Mouse (Mus musculus): ENCODE data around the gene Rad23b. TPM values are rescaled to one million over a fixed set of nuclear protein-coding genes. Genes with fewer than 3 reads are reported as not detected.

The Rad23b gene
- polyA plus RNA-seq, 1 experiment from 2014 or later = 65.0 TPM

DNA sequence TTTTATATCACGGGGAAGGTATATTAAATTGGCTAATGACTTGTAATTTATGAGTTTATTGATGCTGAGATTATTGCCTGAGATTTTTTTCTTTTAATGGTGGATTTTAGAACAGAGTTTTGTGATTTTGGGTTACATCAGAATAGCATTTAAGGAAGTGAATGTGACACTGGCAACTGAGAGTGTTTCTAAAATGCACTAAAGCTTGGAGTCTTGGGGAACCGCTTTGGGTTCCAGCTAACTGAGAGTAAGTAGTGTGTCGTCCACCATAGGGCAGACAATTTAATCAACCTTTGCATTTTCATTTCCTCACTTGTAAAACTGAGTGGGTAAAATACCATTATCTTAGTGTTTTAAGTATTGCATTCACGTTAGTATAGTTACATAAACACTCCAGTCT lies 14.0 kb downstream of the Rad23b start:
- no peak for ATAC-seq
- Histone ChIP-seq H3K4me3 (no peak overlapping the region), H3K27ac (no peak overlapping the region), H3K4me1 (no peaks in the 10 kb centered on the region), H3K4me2 (no peak overlapping the region), H3K9me3 (replicated peaks) (no peaks in the 10 kb centered on the region), H3K27me3 (replicated peaks) (no peaks in the 10 kb centered on the region), H3K36me3 (peaks cover 45% of the 10 kb centered on the region), H3K9ac (no peak overlapping the region)
- 91% methylated on average over 4 of the region's 4 CpGs for WGBS (ENCODE audit: insufficient replicate concordance)

DNA sequence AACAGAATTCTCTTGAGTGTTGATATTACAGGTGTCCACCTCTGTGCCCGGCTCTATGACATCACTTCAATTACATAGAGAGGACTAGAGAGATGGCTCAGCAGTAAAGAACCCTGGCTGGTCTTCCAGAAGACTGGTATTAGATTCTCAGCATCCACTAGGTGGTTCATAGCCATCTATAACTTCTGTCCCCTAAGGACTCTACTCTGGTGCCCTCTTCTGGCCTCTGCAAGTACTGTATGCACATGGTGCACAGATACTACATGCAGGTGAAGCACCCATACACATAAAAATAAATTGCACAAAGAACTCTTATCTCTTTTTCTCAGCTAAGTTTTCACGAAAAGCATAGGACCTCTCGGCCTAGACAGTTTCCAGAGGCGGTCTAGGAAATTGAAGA lies 14.5 kb downstream of the Rad23b start:
- Histone ChIP-seq H3K9me3 (replicated peaks) (no peaks in the 10 kb centered on the region), H3K4me1 (no peaks in the 10 kb centered on the region), H3K4me3 (no peak overlapping the region), H3K4me2 (no peak overlapping the region), H3K9ac (no peak overlapping the region), H3K27ac (no peak overlapping the region), H3K36me3 (peaks cover 44% of the 10 kb centered on the region), H3K27me3 (replicated peaks) (no peaks in the 10 kb centered on the region)
- ATAC-seq = peak; percentile 55; the same call in 1 of the 2 replicates
- WGBS (ENCODE audit: insufficient replicate concordance) = 77% methylated on average over 4 of the region's 4 CpGs

DNA sequence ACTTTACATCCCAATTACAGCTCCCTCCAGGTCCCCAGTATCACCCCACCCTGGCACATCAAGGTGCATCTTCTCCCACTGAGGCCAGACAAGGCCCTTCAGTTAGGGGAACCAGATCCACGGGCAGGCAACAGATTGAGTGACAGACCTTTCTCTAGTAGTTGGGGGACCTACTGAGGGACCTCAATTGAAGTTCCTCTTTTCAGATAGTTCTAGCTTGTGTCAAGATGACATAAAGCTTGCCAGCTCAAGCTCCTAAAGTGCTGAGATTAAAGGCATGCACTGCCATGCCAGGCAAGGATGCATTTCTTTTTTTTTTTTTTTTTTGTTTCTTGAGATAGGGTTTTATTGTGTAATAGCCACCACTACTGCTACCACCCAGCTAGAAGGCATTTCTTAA lies 16.2 kb downstream of the Rad23b start:
- WGBS (ENCODE audit: insufficient replicate concordance) = 35% methylated on average over 1 of the region's 1 CpGs
- no peak overlapping the region for H3K27ac ChIP-seq
- no peaks in the 10 kb centered on the region for H3K27me3 ChIP-seq (replicated peaks)
- H3K4me2 ChIP-seq = no peak overlapping the region
- no peak overlapping the region for H3K4me3 ChIP-seq
- H3K9ac ChIP-seq = no peak overlapping the region
- no peaks in the 10 kb centered on the region for H3K9me3 ChIP-seq (replicated peaks)
- ATAC-seq = no peak
- peaks cover 47% of the 10 kb centered on the region for H3K36me3 ChIP-seq
- H3K4me1 ChIP-seq = no peaks in the 10 kb centered on the region

DNA sequence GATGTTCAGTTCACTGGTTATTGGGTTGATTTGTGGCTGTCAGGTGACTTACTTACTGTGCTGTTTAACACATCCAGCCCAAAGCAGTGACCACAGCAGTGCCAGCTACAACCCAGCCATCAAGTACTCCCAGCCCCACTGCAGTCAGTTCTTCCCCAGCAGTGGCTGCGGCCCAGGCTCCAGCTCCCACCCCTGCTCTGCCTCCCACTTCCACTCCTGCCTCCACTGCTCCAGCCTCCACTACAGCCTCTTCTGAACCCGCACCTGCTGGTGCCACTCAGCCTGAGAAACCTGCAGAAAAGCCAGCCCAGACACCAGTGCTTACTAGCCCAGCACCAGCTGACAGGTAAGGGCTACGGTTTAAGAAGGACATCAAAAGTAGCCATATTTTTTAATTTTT lies 20.3 kb downstream of the Rad23b start:
- H3K27me3 ChIP-seq (replicated peaks) = no peaks in the 10 kb centered on the region
- H3K27ac ChIP-seq = no peak overlapping the region
- 92% methylated on average over 3 of the region's 3 CpGs for WGBS (ENCODE audit: insufficient replicate concordance)

DNA sequence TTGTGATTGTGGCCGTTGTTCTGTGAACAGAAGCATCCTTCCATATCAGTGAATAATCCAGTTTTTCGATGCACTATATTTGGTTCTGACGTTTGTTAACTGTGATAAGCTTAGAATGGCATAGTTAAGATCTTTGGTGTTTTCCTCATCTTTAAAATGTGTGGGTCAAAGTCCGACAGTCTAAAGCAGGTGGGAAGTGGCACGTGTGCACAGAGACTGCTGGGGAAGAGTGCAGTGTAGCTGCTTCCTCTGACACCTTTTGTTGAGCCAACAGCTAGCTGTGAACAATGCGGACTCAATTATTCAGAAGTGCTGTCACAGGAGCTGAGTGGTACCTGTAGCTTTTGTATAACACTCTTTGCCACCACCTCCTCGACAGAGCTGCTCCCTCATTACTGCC lies 21.5 kb downstream of the Rad23b start:
- Histone ChIP-seq H3K27me3 (replicated peaks) (no peaks in the 10 kb centered on the region), H3K4me3 (no peak overlapping the region), H3K4me1 (no peaks in the 10 kb centered on the region), H3K9me3 (replicated peaks) (no peaks in the 10 kb centered on the region), H3K27ac (no peak overlapping the region), H3K9ac (no peak overlapping the region), H3K36me3 (peaks cover 74% of the 10 kb centered on the region), H3K4me2 (no peak overlapping the region)
- 75% methylated on average over 7 of the region's 7 CpGs for WGBS (ENCODE audit: insufficient replicate concordance)
- ATAC-seq = no peak

More for the DNA sequence above, 20.3 kb downstream of the Rad23b start:
- Histone ChIP-seq H3K9me3 (replicated peaks) (no peaks in the 10 kb centered on the region), H3K4me1 (no peaks in the 10 kb centered on the region), H3K4me2 (no peak overlapping the region), H3K36me3 (peaks cover 70% of the 10 kb centered on the region), H3K9ac (no peak overlapping the region), H3K4me3 (no peak overlapping the region)
- ATAC-seq = no peak

DNA sequence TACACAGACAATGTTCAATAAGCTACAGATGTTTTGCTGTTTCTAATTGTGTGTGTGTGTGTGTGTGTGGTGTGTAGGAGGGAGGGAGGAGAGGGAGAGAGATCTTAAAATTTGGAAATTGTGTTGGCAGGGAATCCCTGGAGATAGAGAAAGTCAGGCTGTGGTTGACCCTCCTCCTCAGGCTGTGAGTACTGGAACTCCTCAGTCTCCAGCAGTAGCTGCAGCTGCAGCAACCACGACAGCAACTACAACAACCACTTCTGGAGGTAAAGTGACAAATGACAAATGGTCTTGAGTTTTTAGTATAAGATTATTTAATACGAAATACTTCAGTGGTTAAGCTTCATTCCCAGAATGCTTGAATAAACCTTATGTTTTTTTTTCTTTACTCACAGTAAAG lies 32.5 kb downstream of the Rad23b start:
- Histone ChIP-seq H3K36me3 (peaks cover 98% of the 10 kb centered on the region), H3K27ac (no peak overlapping the region), H3K27me3 (replicated peaks) (no peaks in the 10 kb centered on the region), H3K4me2 (no peak overlapping the region), H3K9ac (no peak overlapping the region), H3K4me3 (no peak overlapping the region), H3K4me1 (no peaks in the 10 kb centered on the region), H3K9me3 (replicated peaks) (no peaks in the 10 kb centered on the region)
- no peak for ATAC-seq
- WGBS (ENCODE audit: insufficient replicate concordance) = 86% methylated on average over 2 of the region's 2 CpGs

DNA sequence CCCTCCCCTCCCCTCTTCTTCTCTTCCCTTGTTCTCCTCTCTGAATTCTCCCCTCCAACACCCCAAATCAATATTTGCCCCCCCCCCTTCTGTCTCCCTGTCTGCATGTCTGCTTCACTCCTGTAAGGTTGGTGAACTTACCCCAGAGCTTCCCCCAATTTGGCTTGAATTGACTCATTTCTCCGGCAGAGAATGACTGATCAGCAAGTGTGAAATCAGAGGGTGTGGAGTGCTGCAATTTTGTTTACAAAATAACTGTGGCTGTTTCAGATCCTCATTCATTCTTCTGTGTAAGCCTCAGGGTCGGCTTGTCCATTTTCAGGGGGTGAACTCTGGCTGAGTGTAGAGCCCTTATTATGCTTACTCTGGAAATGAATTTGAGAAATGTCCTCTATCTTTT lies 36.9 kb downstream of the Rad23b start:
- no peak for ATAC-seq
- H3K36me3 ChIP-seq = peaks cover 87% of the 10 kb centered on the region
- H3K4me2 ChIP-seq = no peak overlapping the region
- H3K27me3 ChIP-seq (replicated peaks) = no peaks in the 10 kb centered on the region
- no peaks in the 10 kb centered on the region for H3K9me3 ChIP-seq (replicated peaks)
- H3K27ac ChIP-seq = no peak overlapping the region
- H3K4me1 ChIP-seq = no peaks in the 10 kb centered on the region
- H3K9ac ChIP-seq = no peak overlapping the region
- H3K4me3 ChIP-seq = no peak overlapping the region
- WGBS (ENCODE audit: insufficient replicate concordance) = 81% methylated on average over 2 of the region's 2 CpGs

DNA sequence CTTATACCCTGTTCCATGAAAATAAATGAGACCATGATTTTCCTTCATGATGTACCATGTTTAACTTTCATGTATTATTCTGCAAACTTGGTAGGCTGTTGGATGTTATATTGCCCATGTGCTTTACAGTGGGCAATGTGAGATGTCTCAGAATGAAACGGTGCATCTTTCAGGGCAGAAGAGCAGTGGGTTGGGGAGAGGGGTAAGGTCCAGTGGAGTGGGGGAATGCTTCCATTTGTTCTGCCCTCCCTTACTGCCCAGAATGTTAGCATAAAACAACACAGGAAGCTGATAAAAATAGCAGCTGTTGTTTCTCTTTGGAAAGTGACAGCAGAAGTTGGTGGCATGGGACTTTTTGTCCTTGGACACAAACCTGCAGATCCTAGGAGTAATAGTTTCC lies 41.6 kb downstream of the Rad23b start:
- no peaks in the 10 kb centered on the region for H3K27me3 ChIP-seq (replicated peaks)
- no peaks in the 10 kb centered on the region for H3K9me3 ChIP-seq (replicated peaks)
- ATAC-seq = no peak
- H3K4me2 ChIP-seq = no peak overlapping the region
- no peaks in the 10 kb centered on the region for H3K4me1 ChIP-seq
- no peak overlapping the region for H3K27ac ChIP-seq
- H3K4me3 ChIP-seq = no peak overlapping the region
- peaks cover 47% of the 10 kb centered on the region for H3K36me3 ChIP-seq
- 76% methylated on average over 1 of the region's 1 CpGs for WGBS (ENCODE audit: insufficient replicate concordance)
- H3K9ac ChIP-seq = no peak overlapping the region

DNA sequence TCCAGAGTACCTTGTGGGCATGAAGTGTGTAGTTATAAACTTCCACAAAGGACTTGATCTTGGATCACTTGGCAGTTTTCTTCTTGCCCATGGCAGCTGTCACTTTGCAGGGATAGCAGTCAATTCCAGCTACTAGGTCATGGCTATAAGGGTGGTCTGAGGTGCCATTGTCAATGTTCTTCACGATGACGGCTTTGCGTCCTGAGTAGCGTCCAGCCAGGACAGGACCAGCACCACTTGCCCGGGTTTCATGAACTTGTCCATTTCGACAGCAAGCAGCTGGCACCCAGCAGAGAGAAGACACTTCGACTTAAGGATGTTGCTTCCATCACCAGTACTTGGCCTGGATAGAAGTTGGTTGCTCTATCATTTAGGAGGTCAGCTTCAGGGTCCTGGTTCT lies 42.6 kb downstream of the Rad23b start:
- no peak overlapping the region for H3K4me3 ChIP-seq
- WGBS (ENCODE audit: insufficient replicate concordance) = 83% methylated on average over 7 of the region's 7 CpGs

DNA sequence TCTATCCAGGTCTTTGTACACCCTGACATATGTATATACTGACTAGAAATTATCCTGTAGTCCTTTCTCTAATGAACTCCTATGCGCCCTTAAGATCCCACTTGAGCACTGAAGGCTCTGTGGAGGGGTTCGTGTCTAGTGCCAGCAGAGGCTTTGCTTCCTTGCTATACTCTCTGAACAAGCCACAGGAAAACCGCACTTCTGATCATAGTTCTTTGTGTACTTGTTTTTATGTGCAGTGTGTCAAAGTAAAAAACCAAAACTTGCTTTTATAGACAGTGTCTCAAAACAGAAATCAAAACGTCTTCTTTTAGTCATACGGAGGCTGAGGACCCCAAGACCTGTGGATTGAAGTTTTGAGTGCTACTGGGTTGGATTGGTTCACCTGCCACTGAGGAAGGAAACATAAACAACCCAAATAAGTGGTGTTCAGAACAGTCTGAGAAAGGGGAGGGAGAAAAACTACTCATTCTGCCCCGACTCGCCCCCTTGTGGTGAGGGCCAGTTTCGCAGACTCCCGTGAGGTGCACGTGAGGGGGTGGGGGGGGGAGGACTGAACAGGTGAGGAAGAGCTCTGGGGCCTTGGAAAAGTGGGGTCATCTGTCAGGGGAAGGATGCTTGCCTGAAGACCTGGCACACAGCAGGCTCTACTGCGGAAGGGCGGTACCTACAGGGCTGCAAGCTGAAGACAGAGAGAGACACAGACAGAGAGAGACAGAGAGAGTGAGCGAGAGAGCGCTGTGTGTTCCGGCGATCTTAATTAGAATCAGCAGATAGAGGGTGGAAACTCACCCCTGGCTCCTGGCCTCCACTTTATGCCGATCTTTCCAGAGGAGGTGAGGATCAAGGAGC lies 48.3 kb downstream of the Rad23b start:
- ATAC-seq = peak; percentile 47; the same call in 1 of the 2 replicates
- H3K27ac ChIP-seq = no peak overlapping the region
- 31% methylated on average over 17 of the region's 17 CpGs for WGBS (ENCODE audit: insufficient replicate concordance)
- H3K9me3 ChIP-seq (replicated peaks) = peaks cover 8% of the 10 kb centered on the region; the same call in 1 of the 2 replicates
- no peaks in the 10 kb centered on the region for H3K27me3 ChIP-seq (replicated peaks)
- H3K4me2 ChIP-seq = peak overlapping the region; percentile 14; the same call in 1 of the 2 replicates
- H3K36me3 ChIP-seq = no peaks in the 10 kb centered on the region
- H3K4me1 ChIP-seq = no peaks in the 10 kb centered on the region
- no peak overlapping the region for H3K9ac ChIP-seq
- H3K4me3 ChIP-seq = no peak overlapping the region

More for the DNA sequence above, 42.6 kb downstream of the Rad23b start:
- no peak; the same call in 1 of the 2 replicates for ATAC-seq
- Histone ChIP-seq H3K9me3 (replicated peaks) (no peaks in the 10 kb centered on the region), H3K27ac (no peak overlapping the region), H3K36me3 (peaks cover 37% of the 10 kb centered on the region), H3K4me1 (no peaks in the 10 kb centered on the region), H3K27me3 (replicated peaks) (no peaks in the 10 kb centered on the region), H3K4me2 (no peak overlapping the region), H3K9ac (no peak overlapping the region)

DNA sequence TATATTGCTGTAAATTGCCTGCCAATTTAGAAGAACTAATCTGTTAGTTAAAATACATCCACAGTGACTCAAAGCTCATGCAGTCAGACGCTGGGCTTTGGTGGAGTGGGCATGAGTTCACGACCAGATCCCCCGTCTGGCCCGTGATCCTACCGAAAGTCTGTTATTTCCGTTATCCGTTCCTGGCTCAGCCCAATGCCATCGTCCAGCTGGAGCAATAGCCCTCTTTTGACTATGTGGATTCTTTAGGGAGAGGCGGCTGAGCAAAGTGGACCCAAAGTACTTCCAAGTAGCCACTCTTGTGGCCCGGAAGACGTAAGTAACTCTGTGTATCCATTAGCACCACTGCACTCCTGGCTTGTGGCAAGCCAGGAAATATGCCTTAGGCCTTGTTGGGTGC lies 49.1 kb downstream of the Rad23b start:
- Histone ChIP-seq H3K9ac (no peak overlapping the region), H3K4me3 (no peak overlapping the region), H3K4me2 (no peak overlapping the region; the same call in 1 of the 2 replicates), H3K27me3 (replicated peaks) (no peaks in the 10 kb centered on the region), H3K27ac (no peak overlapping the region), H3K9me3 (replicated peaks) (peaks cover 8% of the 10 kb centered on the region; the same call in 1 of the 2 replicates), H3K4me1 (no peaks in the 10 kb centered on the region), H3K36me3 (no peaks in the 10 kb centered on the region)
- WGBS (ENCODE audit: insufficient replicate concordance) = 76% methylated on average over 11 of the region's 11 CpGs
- no peak for ATAC-seq

DNA sequence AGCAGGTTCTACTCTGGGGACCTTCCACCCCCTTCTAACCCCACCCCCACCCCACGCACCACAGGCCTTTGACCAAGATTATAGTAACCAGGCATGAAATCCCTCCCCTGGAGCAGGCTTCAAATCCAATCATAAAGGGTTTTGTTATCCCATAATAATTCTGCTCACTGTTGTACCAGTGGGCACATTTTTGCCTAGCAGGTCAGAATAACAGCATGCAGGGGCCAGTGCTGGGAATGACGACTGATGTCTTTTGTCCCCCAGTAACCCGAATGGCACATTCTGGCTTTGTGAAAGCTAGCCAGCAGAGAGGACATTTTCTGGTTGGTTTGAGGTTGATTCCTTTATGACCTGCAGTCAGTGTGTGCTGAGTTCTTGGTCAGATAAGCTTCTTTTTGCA lies 55.5 kb downstream of the Rad23b start:
- Histone ChIP-seq H3K27me3 (replicated peaks) (no peaks in the 10 kb centered on the region), H3K4me1 (peaks cover 16% of the 10 kb centered on the region), H3K9ac (no peak overlapping the region), H3K4me2 (no peak overlapping the region), H3K27ac (no peak overlapping the region), H3K9me3 (replicated peaks) (peaks cover 8% of the 10 kb centered on the region; the same call in 1 of the 2 replicates), H3K4me3 (no peak overlapping the region), H3K36me3 (no peaks in the 10 kb centered on the region)
- 61% methylated on average over 3 of the region's 3 CpGs for WGBS (ENCODE audit: insufficient replicate concordance)
- ATAC-seq = no peak

Measured in liver, embryonic 12.5 days (tissue).